Mouse (Mus musculus) forebrain, embryonic 14.5 days (tissue): ENCODE data around the gene Ahnak2. TPM values are rescaled to one million over a fixed set of nuclear protein-coding genes. Genes with fewer than 3 reads are reported as not detected.

Experiments
- ATAC-seq: fragments of 200-750 bp; cut with Nextera tagmentation; 2 replicates; pipeline ENCODE4 v1.8.0; 2017; ENCODE audit warnings: mild to moderate bottlenecking, moderate library complexity
- DNase-seq: peaks from one replicate; pipeline ENCODE4 v3.0.0-alpha.2; 2015; ENCODE audit warnings: low spot score
- H3K27ac ChIP-seq: fragments of 300-500 bp; sonication (generic); 2 replicates; pipeline ENCODE4 v1.5.1; 2014; ENCODE audit warnings: low read depth, mild to moderate bottlenecking, control low read depth, low read length, moderate library complexity
- H3K27me3 ChIP-seq: fragments of 300-500 bp; sonication (generic); replicated peaks from 2 replicates; pipeline ENCODE4 v1.6.1; 2014; ENCODE audit warnings: low read length, control low read depth, mixed read lengths; ENCODE audit not compliant: control insufficient read depth, insufficient read depth
- H3K36me3 ChIP-seq: fragments of 300-500 bp; sonication (generic); 2 replicates; pipeline ENCODE4 v1.6.1; 2014; ENCODE audit warnings: low read length, control low read depth; ENCODE audit not compliant: control insufficient read depth, insufficient read depth
- H3K4me1 ChIP-seq: fragments of 300-500 bp; sonication (generic); 2 replicates; pipeline ENCODE4 v1.6.1; 2014; ENCODE audit warnings: antibody characterized with exemption, low read length, control low read depth; ENCODE audit not compliant: control insufficient read depth, insufficient read depth
- H3K4me2 ChIP-seq: fragments of 300-500 bp; sonication (generic); 2 replicates; pipeline ENCODE4 v1.6.1; 2014; ENCODE audit warnings: mild to moderate bottlenecking, control low read depth, low read length
- H3K4me3 ChIP-seq: fragments of 300-500 bp; sonication (generic); 2 replicates; pipeline ENCODE4 v1.5.1; 2014; ENCODE audit warnings: low read depth, low read length, control low read depth
- H3K9ac ChIP-seq: fragments of 300-500 bp; sonication (generic); 2 replicates; pipeline ENCODE4 v1.6.1; 2014; ENCODE audit warnings: mild to moderate bottlenecking, low read length, control low read depth, moderate library complexity
- H3K9me3 ChIP-seq: fragments of 300-500 bp; sonication (generic); replicated peaks from 2 replicates; pipeline ENCODE4 v1.6.1; 2016; ENCODE audit warnings: low read length, control low read depth, mixed read lengths; ENCODE audit not compliant: control insufficient read depth
- WGBS: fragments of 180-500 bp; shearing (Covaris S2); extraction: QIAGEN DNeasy Blood & Tissue Kit; methylation state at CpG from one replicate; pipeline ENCODE4 v1.1.7; 2014; 5-methylcytosine and 5-hydroxymethylcytosine counted together
- microRNA-seq: library from miRNA; unstranded; fragments of <30 nt; microRNA quantifications from one replicate; pipeline ENCODE4, GENCODE M21; 2016
- polyA plus RNA-seq: library from polyadenylated mRNA; unstranded; fragments of >200 nt; fragmentation: Nextera tagmentation; extraction: Ambion mirVana; gene quantifications from 2 replicates; pipeline ENCODE4 v1.2.1, GENCODE M21; 2014

The Ahnak2 gene
- polyA plus RNA-seq, 1 experiment from 2014 or later = 0.29 TPM

DNA sequence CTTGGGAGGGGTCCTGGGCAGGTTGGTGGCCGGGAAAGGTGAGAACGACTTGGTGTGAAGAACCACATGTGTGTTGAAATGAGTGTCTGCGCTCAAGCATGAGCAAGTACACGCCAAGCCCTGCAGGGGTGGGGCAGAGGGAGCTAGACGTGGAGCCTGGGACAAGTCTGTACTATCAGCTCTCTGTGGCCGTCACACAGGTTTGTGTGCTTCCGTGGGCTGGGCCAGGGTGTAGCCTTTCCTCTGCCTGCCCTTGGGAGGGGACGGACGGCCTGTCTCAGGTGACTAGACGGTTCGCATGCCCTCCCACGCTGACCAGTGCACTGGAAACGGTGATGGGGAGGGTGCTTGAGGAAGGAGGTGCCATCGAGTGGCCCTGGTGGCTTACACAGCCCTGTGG is 71.6 kb downstream of the Ahnak2 start:
- no peak overlapping the region for H3K9ac ChIP-seq
- no peaks in the 10 kb centered on the region for H3K27me3 ChIP-seq
- WGBS = 92% methylated on average over 14 of the region's 14 CpGs
- DNase-seq (no peak), ATAC-seq (no peak)
- no peaks in the 10 kb centered on the region for H3K4me1 ChIP-seq
- H3K27ac ChIP-seq = no peak overlapping the region
- H3K4me3 ChIP-seq = no peak overlapping the region
- peaks cover 45% of the 10 kb centered on the region for H3K36me3 ChIP-seq
- no peaks in the 10 kb centered on the region for H3K9me3 ChIP-seq
- H3K4me2 ChIP-seq = no peak overlapping the region

DNA sequence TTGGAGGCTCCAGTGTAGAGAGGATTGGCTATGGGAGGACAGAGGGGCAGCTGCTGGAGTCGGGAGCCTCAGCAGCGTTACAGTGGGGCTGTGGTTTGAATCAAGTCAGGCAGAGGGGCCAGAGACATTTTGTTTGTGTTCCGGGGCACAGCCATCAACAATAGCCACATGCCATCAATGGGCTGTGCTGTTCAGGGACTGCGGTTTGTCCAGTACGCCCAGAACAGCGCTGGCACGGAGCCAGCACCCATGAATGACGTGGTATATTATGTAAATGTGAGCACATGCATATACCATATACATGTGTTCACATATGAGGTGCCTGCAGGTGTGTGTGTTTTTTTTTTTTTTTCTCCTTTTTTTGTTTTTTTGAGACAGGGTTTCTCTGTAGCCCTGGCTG is 74.7 kb downstream of the Ahnak2 start:
- peaks cover 5% of the 10 kb centered on the region; the same call in 1 of the 2 replicates for H3K4me1 ChIP-seq
- DNase-seq = no peak
- no peak overlapping the region for H3K4me2 ChIP-seq
- H3K4me3 ChIP-seq = no peak overlapping the region
- no peaks in the 10 kb centered on the region for H3K27me3 ChIP-seq
- H3K9ac ChIP-seq = no peak overlapping the region
- WGBS = 50% methylated on average over 8 of the region's 8 CpGs
- no peak overlapping the region for H3K27ac ChIP-seq
- peaks cover 31% of the 10 kb centered on the region for H3K36me3 ChIP-seq
- no peak for ATAC-seq
- no peaks in the 10 kb centered on the region for H3K9me3 ChIP-seq

DNA sequence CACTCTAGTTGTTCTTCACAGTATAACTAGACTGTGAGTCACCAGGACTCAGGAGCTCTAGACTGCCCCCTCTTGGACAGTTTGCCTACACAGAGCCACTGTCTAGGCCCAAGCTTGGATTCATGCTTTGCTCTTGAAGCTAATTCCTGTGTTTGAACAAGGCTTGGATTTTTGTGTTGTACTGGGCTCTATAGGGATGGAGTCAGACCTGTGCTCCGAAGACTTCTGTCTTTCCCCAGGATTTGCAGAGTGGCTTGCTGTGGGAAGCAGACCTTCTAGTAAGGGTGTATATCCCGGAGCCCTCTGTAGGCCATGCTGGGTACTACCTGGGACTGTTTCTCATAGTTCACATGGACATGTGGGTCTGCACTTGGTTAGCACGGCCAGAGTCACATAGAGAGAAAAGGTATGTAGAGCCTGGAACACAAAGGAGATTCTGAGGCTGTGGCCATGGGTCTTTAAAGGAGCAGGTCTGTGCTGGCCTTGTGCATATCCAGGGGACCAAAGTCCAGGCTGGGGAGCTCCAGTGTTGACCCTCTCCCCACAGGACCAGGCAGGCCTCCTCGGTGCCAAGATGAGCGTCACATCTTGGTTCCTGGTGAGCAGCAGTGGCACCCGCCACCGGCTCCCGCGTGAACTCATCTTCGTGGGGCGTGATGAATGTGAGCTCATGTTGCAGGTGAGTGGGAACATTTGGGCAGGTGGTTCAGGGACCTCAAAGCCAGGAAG is 78.2 kb downstream of the Ahnak2 start:
- no peaks in the 10 kb centered on the region for H3K9me3 ChIP-seq
- H3K4me1 ChIP-seq = peaks cover 8% of the 10 kb centered on the region; the same call in 1 of the 2 replicates
- H3K4me2 ChIP-seq = no peak overlapping the region
- no peak overlapping the region for H3K9ac ChIP-seq
- peaks cover 13% of the 10 kb centered on the region; the same call in 1 of the 2 replicates for H3K36me3 ChIP-seq
- 77% methylated on average over 11 of the region's 11 CpGs for WGBS
- H3K4me3 ChIP-seq = no peak overlapping the region
- DNase-seq = peak; percentile 76
- no peaks in the 10 kb centered on the region for H3K27me3 ChIP-seq
- peak; percentile 27; the same call in 1 of the 2 replicates for ATAC-seq
- no peak overlapping the region for H3K27ac ChIP-seq

DNA sequence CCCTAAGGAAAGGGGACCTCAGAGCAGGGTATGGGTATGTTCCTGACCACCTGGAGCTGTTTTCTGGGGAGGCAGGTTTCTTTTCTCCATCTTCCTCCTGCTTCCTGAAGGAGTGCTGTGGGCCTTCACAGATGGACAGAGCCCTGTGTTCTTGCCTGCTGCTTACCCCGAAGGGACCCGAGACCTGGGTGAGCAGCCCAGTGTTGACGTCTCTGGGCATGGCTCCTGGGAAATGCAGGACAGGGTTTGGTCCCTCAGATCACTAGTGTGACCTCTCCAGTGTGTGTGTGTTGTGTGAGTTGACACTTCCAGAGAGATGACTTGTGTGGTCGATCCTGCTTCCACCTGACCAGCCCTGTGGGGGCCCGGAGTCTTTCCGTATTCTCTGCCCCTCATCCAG is 79.0 kb downstream of the Ahnak2 start:
- WGBS = 88% methylated on average over 6 of the region's 6 CpGs
- Histone ChIP-seq H3K4me3 (peak overlapping the region; percentile 79; the same call in 1 of the 2 replicates), H3K9ac (no peak overlapping the region; the same call in 1 of the 2 replicates)

DNA sequence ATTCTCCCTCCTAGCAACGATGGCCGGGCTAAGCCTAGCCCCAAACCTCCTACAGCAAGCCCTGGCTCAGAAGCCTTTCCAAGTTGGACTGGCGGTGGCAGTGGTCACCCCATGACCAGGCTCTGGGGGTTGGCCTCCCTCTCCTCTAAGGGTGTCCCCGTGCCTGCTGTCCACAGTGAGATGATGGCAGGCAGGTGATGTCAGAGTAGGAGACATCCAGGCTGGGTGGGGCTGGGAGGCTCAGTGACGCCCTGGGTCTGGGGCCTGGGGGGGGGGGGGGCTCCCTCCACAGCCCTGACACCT is 79.5 kb downstream of the Ahnak2 start:
- ATAC-seq (peak; percentile 15; the same call in 1 of the 2 replicates), DNase-seq (no peak)
- peak overlapping the region; percentile 92 for H3K4me2 ChIP-seq
- peaks cover 8% of the 10 kb centered on the region; the same call in 1 of the 2 replicates for H3K4me1 ChIP-seq
- H3K9ac ChIP-seq = peak overlapping the region; percentile 86
- H3K4me3 ChIP-seq = peak overlapping the region; percentile 79
- no peak overlapping the region for H3K27ac ChIP-seq
- WGBS = 3% methylated on average over 5 of the region's 5 CpGs
- H3K27me3 ChIP-seq = no peaks in the 10 kb centered on the region
- H3K36me3 ChIP-seq = peaks cover 13% of the 10 kb centered on the region; the same call in 1 of the 2 replicates
- H3K9me3 ChIP-seq = no peaks in the 10 kb centered on the region

More for the DNA sequence above, 79.0 kb downstream of the Ahnak2 start:
- no peaks in the 10 kb centered on the region for H3K9me3 ChIP-seq
- peak overlapping the region; percentile 92 for H3K4me2 ChIP-seq
- H3K27ac ChIP-seq = no peak overlapping the region
- H3K27me3 ChIP-seq = no peaks in the 10 kb centered on the region
- ATAC-seq (no peak), DNase-seq (no peak)
- H3K4me1 ChIP-seq = peaks cover 8% of the 10 kb centered on the region; the same call in 1 of the 2 replicates
- peaks cover 13% of the 10 kb centered on the region; the same call in 1 of the 2 replicates for H3K36me3 ChIP-seq

DNA sequence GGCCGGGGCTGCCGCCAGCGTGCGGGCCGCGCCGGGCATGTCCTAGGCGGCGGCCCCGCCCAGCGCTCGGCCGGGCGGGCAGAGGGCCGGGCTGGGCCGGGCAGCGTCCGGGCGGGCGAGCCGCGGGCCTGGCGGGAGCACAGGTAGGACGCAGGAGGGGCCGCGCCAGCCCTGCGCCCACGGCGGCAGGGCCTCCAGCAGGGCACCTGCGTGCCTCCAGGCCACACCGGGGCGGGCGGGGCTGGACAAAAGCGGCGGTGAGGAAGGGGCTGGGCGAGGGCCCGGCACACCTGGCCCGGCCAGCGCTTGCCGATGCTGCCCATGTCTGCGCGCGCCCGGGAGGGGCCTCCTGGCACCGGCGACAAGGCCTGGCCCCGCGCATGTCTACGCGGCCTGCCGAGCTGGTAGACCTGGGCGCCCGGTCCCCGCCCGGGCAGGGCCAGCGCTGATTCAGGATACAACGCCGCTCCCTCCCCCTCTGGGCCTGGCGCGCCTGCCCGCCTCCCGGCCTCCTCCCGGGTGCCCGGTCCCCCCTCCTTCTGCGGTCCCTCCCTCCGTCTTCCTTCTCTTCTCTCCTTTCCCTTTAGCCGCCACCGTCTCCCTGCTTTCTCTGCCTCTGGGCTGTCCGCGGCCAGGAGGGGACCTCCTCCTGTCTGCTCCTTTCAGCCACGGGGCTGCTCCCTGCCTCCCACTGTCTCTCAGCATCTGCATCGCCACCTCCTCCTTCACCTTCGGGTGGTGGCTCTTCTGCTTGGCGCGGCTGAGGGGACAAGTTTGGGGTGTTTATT is 80.0 kb downstream of the Ahnak2 start:
- Histone ChIP-seq H3K27ac (no peak overlapping the region), H3K4me2 (peak overlapping the region; percentile 92), H3K4me1 (peaks cover 8% of the 10 kb centered on the region; the same call in 1 of the 2 replicates), H3K4me3 (peak overlapping the region; percentile 79), H3K9me3 (no peaks in the 10 kb centered on the region), H3K9ac (peak overlapping the region; percentile 86), H3K27me3 (no peaks in the 10 kb centered on the region), H3K36me3 (peaks cover 13% of the 10 kb centered on the region; the same call in 1 of the 2 replicates)
- peak; percentile 52 for ATAC-seq
- 1% methylated on average over 53 of the region's 75 CpGs for WGBS
- peak; percentile 44 for DNase-seq

Small RNAs within 50 kb of the gene (microRNA-seq; reads per million reads assigned to microRNA genes)
- 1.5 reads per million, percentile 5 among the genes with 10 or more reads in this experiment for gene Mir6940

Other genes starting within 250 kb of the Ahnak2 start
- gene Inf2, start 213.9 kb downstream of the Ahnak2 start, polyA plus RNA-seq = 2.6 and 2.9 TPM in 2 replicates
- 2.0 and 2.1 TPM in 2 replicates for gene Adssl1, start 182.6 kb downstream of the Ahnak2 start, polyA plus RNA-seq
- 94.1 and 155 TPM in 2 replicates for gene Siva1, start 158.0 kb downstream of the Ahnak2 start, polyA plus RNA-seq
- 61.7 and 65.4 TPM in 2 replicates for gene Akt1, start 127.8 kb downstream of the Ahnak2 start, polyA plus RNA-seq
- 1.0 and 1.8 TPM in 2 replicates for gene Zbtb42, start 123.8 kb downstream of the Ahnak2 start, polyA plus RNA-seq
- gene Cep170b, start 82.2 kb downstream of the Ahnak2 start, polyA plus RNA-seq = 10.3 and 15.7 TPM in 2 replicates
- gene Pld4, start 42.0 kb downstream of the Ahnak2 start, polyA plus RNA-seq = 5.9 and 7.0 TPM in 2 replicates
- gene Clba1, start 6.3 kb upstream of the Ahnak2 start, polyA plus RNA-seq = 17.0 and 19.4 TPM in 2 replicates
- gene Cdca4, start 26.8 kb upstream of the Ahnak2 start, polyA plus RNA-seq = 101 and 112 TPM in 2 replicates
- gene Gpr132, start 65.6 kb upstream of the Ahnak2 start, polyA plus RNA-seq = not detected in 2 replicates
- 5.3 and 7.5 TPM in 2 replicates for gene Jag2, start 127.1 kb upstream of the Ahnak2 start, polyA plus RNA-seq
- 62.8 and 75.9 TPM in 2 replicates for gene Nudt14, start 139.5 kb upstream of the Ahnak2 start, polyA plus RNA-seq
- 35.0 and 37.5 TPM in 2 replicates for gene Btbd6, start 173.8 kb upstream of the Ahnak2 start, polyA plus RNA-seq
- 43.0 and 51.0 TPM in 2 replicates for gene Brf1, start 198.0 kb upstream of the Ahnak2 start, polyA plus RNA-seq
- gene Pacs2, start 211.9 kb upstream of the Ahnak2 start, polyA plus RNA-seq = 16.1 and 21.6 TPM in 2 replicates